Mouse (Mus musculus) small intestine, adult 2 months (tissue): ENCODE data around the gene Snrk.

ENCODE experiments used
- CTCF ChIP-seq: fragments of 200-500 bp; IDR thresholded peaks from 2 replicates; pipeline ENCODE4 v1.5.1; 2012; ENCODE audit warnings: low read depth, mild to moderate bottlenecking, control low read depth, inconsistent platforms, low read length, moderate library complexity, mixed read lengths; ENCODE audit not compliant: insufficient replicate concordance, insufficient read length; ENCODE audit errors: extremely low read depth
- POLR2A ChIP-seq: fragments of 200-500 bp; IDR thresholded peaks from 2 replicates; pipeline ENCODE4 v1.6.1; 2012; ENCODE audit warnings: low read depth, mild to moderate bottlenecking, control low read depth, inconsistent platforms, low read length, moderate library complexity

GRCm38 (mm10) chr9:122153436-122153835 lies 36.4 kb downstream of the Snrk start:
- TF ChIP-seq POLR2A (no peak), CTCF (no peak)
